8 mouse cellular contexts compared by ENCODE assay signal in genomic region chr6:136809077-136809476, GRCm38 (mm10). TPM values are rescaled to one million over a fixed set of nuclear protein-coding genes. Genes with fewer than 3 reads are reported as not detected.
A peak's percentile ranks its signal among the peaks of the same experiment; 100 is the strongest.
DNase-seq lines count a peak whose midpoint lies in the region; ATAC-seq and TF ChIP-seq lines count a peak whose summit lies in the region.

No protein-coding gene starts in this region.

- intact Hi-C loops in gastrocnemius, adult 2 months (cut with DNase I) = loop anchor here (10.0 kb wide), 1 partner anchor 264 kb away; no protein-coding TSS in a partner anchor

- peak overlapping the region; percentile 90 for H3K27ac ChIP-seq in gastrocnemius, adult 2 months
- H3K27ac ChIP-seq in forebrain, embryonic 16.5 days (ENCODE audit: low read length) = no peak overlapping the region
- H3K27ac ChIP-seq in intestine, embryonic 16.5 days (ENCODE audit: low read length) = peak overlapping the region; percentile 87
- H3K27ac ChIP-seq in lung, embryonic 15.5 days = peak overlapping the region; percentile 100

- TF ChIP-seq CTCF in gastrocnemius, adult 2 months (IDR thresholded peaks at IDR 0.05) = no peak

- DNase-seq in gastrocnemius, adult 2 months = peak; percentile 52
- DNase-seq in gastrocnemius, postnatal 10 days = no peak
- peak; percentile 45 to 46 for DNase-seq in adrenal gland, adult 18-20 months (ENCODE audit: low spot score in 2 of 2)
- peak; percentile 53 for DNase-seq in skeletal muscle tissue, adult 2 months (ENCODE audit: low read depth, low spot score)
- no peak for DNase-seq in left cerebral cortex, adult 11 months (ENCODE audit: low spot score)

- H3K36me3 ChIP-seq in forebrain, embryonic 16.5 days (ENCODE audit: control insufficient read depth, insufficient read depth) = peaks cover 15% of the 10 kb centered on the region
- H3K36me3 ChIP-seq in intestine, embryonic 16.5 days (ENCODE audit: control insufficient read depth, insufficient read depth, low read length) = peaks cover 12% of the 10 kb centered on the region
- H3K36me3 ChIP-seq in lung, embryonic 15.5 days = peaks cover 25% of the 10 kb centered on the region

- ATAC-seq in forebrain, embryonic 16.5 days = no peak
- 0 out of 2 replicates have a peak, but pooled peaks have one; percentile 9 for ATAC-seq in intestine, embryonic 16.5 days
- ATAC-seq in lung, embryonic 15.5 days (ENCODE audit: borderline replicate concordance, extremely low read depth, low FRiP score, low TSS enrichment) = no peak

- H3K4me1 ChIP-seq in forebrain, embryonic 16.5 days (replicated peaks; ENCODE audit: control insufficient read depth, insufficient read depth, low read length) = peaks cover 24% of the 10 kb centered on the region
- peaks cover 25% of the 10 kb centered on the region for H3K4me1 ChIP-seq in intestine, embryonic 16.5 days (ENCODE audit: control insufficient read depth, insufficient read depth, low read length)
- H3K4me1 ChIP-seq in lung, embryonic 15.5 days = peaks cover 27% of the 10 kb centered on the region

- no peaks in the 10 kb centered on the region for H3K27me3 ChIP-seq in forebrain, embryonic 16.5 days (replicated peaks; ENCODE audit: control insufficient read depth, insufficient read depth, low read length)
- no peaks in the 10 kb centered on the region for H3K27me3 ChIP-seq in intestine, embryonic 16.5 days (replicated peaks; ENCODE audit: control insufficient read depth, insufficient read depth, low read length)
- H3K27me3 ChIP-seq in lung, embryonic 15.5 days = no peaks in the 10 kb centered on the region

- H3K4me2 ChIP-seq in forebrain, embryonic 16.5 days (ENCODE audit: low read length) = peak overlapping the region; percentile 98
- peak overlapping the region; percentile 87 for H3K4me2 ChIP-seq in intestine, embryonic 16.5 days (ENCODE audit: low read depth, low read length)
- H3K4me2 ChIP-seq in lung, embryonic 15.5 days = peak overlapping the region; percentile 92

- H3K9me3 ChIP-seq in forebrain, embryonic 16.5 days (ENCODE audit: control insufficient read depth, low read length) = no peaks in the 10 kb centered on the region
- no peaks in the 10 kb centered on the region for H3K9me3 ChIP-seq in intestine, embryonic 16.5 days (ENCODE audit: control insufficient read depth, low read length)
- H3K9me3 ChIP-seq in lung, embryonic 15.5 days = no peaks in the 10 kb centered on the region

- H3K9ac ChIP-seq in forebrain, embryonic 16.5 days (replicated peaks; ENCODE audit: low read depth, low read length) = peak overlapping the region; percentile 74
- H3K9ac ChIP-seq in intestine, embryonic 16.5 days (ENCODE audit: low read depth, low read length) = peak overlapping the region; percentile 84
- H3K9ac ChIP-seq in lung, embryonic 15.5 days = peak overlapping the region; percentile 71

- H3K4me3 ChIP-seq in gastrocnemius, adult 2 months = peak overlapping the region; percentile 93
- H3K4me3 ChIP-seq in forebrain, embryonic 16.5 days (replicated peaks; ENCODE audit: low read length) = peak overlapping the region; percentile 64
- H3K4me3 ChIP-seq in intestine, embryonic 16.5 days (ENCODE audit: low read length) = peak overlapping the region; percentile 86
- peak overlapping the region; percentile 89 for H3K4me3 ChIP-seq in lung, embryonic 15.5 days

- 41% methylated on average over 14 of the region's 14 CpGs for WGBS in forebrain, embryonic 16.5 days
- 24% methylated on average over 14 of the region's 14 CpGs for WGBS in intestine, embryonic 16.5 days
- WGBS in lung, embryonic 15.5 days = 14% methylated on average over 14 of the region's 14 CpGs

RNA-seq across cellular contexts. Expression of gene H2afj, which starts 1.0 kb away (rescaled TPM):
- total RNA-seq in gastrocnemius, adult 2 months (2021) = 10 to 100 TPM; 12.4 to 13.8 TPM
- total RNA-seq in gastrocnemius, postnatal 10 days (2021) = 10 to 100 TPM; 16.3 to 17.6 TPM
- 100 to 1,000 TPM; 104 to 207 TPM for total RNA-seq in adrenal gland, adult 18-20 months (2021)
- 107 and 113 TPM in 2 replicates for polyA plus RNA-seq in forebrain, embryonic 16.5 days (2015; fragmentation: Nextera tagmentation; extraction: Ambion mirVana)
- polyA plus RNA-seq in intestine, embryonic 16.5 days (2015; fragmentation: Nextera tagmentation; extraction: Ambion mirVana) = 217 and 222 TPM in 2 replicates
- 121 and 124 TPM in 2 replicates for polyA plus RNA-seq in lung, embryonic 15.5 days (2015; fragmentation: Nextera tagmentation; extraction: Ambion mirVana)

RNA-seq across cellular contexts. Expression of gene Hist4h4, which starts 4.9 kb away (rescaled TPM):
- 1 to 10 TPM; 4.2 to 4.5 TPM for total RNA-seq in gastrocnemius, adult 2 months (2021)
- 10 to 100 TPM; 19.9 to 21.8 TPM for total RNA-seq in gastrocnemius, postnatal 10 days (2021)
- 1 to 10 TPM; 8.6 to 8.9 TPM for total RNA-seq in adrenal gland, adult 18-20 months (2021)
- 0.62 and 0.81 TPM in 2 replicates for polyA plus RNA-seq in forebrain, embryonic 16.5 days (2015; fragmentation: Nextera tagmentation; extraction: Ambion mirVana)
- 0.40 and 0.49 TPM in 2 replicates for polyA plus RNA-seq in intestine, embryonic 16.5 days (2015; fragmentation: Nextera tagmentation; extraction: Ambion mirVana)
- 0.81 and 0.89 TPM in 2 replicates for polyA plus RNA-seq in lung, embryonic 15.5 days (2015; fragmentation: Nextera tagmentation; extraction: Ambion mirVana)

RNA-seq across cellular contexts. Expression of gene BC049715, which starts 18.3 kb away (rescaled TPM):
- total RNA-seq in gastrocnemius, adult 2 months (2021) = under 1 TPM in 1 of 2 experiments, not detected in 1; 0.28 TPM
- total RNA-seq in gastrocnemius, postnatal 10 days (2021) = under 1 TPM; 0.38 to 0.65 TPM
- total RNA-seq in adrenal gland, adult 18-20 months (2021) = 1 to 10 TPM in 1 of 2 experiments, under 1 TPM in 1; 0.45 to 1.0 TPM
- 1.0 and 1.4 TPM in 2 replicates for polyA plus RNA-seq in forebrain, embryonic 16.5 days (2015; fragmentation: Nextera tagmentation; extraction: Ambion mirVana)
- 0.65 and 0.93 TPM in 2 replicates for polyA plus RNA-seq in intestine, embryonic 16.5 days (2015; fragmentation: Nextera tagmentation; extraction: Ambion mirVana)
- polyA plus RNA-seq in lung, embryonic 15.5 days (2015; fragmentation: Nextera tagmentation; extraction: Ambion mirVana) = 2.0 and 2.1 TPM in 2 replicates

RNA-seq across cellular contexts. Expression of gene Wbp11, which starts 19.0 kb away (rescaled TPM):
- 10 to 100 TPM; 48.4 to 54.7 TPM for total RNA-seq in gastrocnemius, adult 2 months (2021)
- total RNA-seq in gastrocnemius, postnatal 10 days (2021) = 10 to 100 TPM; 64.9 to 69.1 TPM
- total RNA-seq in adrenal gland, adult 18-20 months (2021) = 10 to 100 TPM; 72.0 to 77.7 TPM
- polyA plus RNA-seq in forebrain, embryonic 16.5 days (2015; fragmentation: Nextera tagmentation; extraction: Ambion mirVana) = 79.2 and 82.3 TPM in 2 replicates
- 82.1 and 82.3 TPM in 2 replicates for polyA plus RNA-seq in intestine, embryonic 16.5 days (2015; fragmentation: Nextera tagmentation; extraction: Ambion mirVana)
- 97.8 and 101 TPM in 2 replicates for polyA plus RNA-seq in lung, embryonic 15.5 days (2015; fragmentation: Nextera tagmentation; extraction: Ambion mirVana)

RNA-seq across cellular contexts. Expression of gene Smco3, which starts 26.2 kb away (rescaled TPM):
- total RNA-seq in gastrocnemius, adult 2 months (2021) = not detected
- 1 to 10 TPM in 1 of 2 experiments, under 1 TPM in 1; 0.77 to 1.7 TPM for total RNA-seq in gastrocnemius, postnatal 10 days (2021)
- total RNA-seq in adrenal gland, adult 18-20 months (2021) = under 1 TPM; 0.23 to 0.32 TPM
- polyA plus RNA-seq in forebrain, embryonic 16.5 days (2015; fragmentation: Nextera tagmentation; extraction: Ambion mirVana) = 0.54 and 0.91 TPM in 2 replicates
- 2.4 and 2.6 TPM in 2 replicates for polyA plus RNA-seq in intestine, embryonic 16.5 days (2015; fragmentation: Nextera tagmentation; extraction: Ambion mirVana)
- 2.5 and 2.9 TPM in 2 replicates for polyA plus RNA-seq in lung, embryonic 15.5 days (2015; fragmentation: Nextera tagmentation; extraction: Ambion mirVana)

Comparison
In these comparisons a context has a peak if more than half of its experiments do, and no peak if none do; other contexts are left out.
1. DNase-seq: peak in gastrocnemius, adult 2 months (single experiment), adrenal gland, adult 18-20 months (2 of 2) and skeletal muscle tissue, adult 2 months (single experiment); none in gastrocnemius, postnatal 10 days (single experiment) and left cerebral cortex, adult 11 months (single experiment).
2. RNA of gene H2afj, which starts 1.0 kb away (total RNA-seq): 104 to 207 TPM in adrenal gland, adult 18-20 months; 16.3 to 17.6 TPM in gastrocnemius, postnatal 10 days and 12.4 to 13.8 TPM in gastrocnemius, adult 2 months; every median in the first group is over 4 times any median in the second.
3. Peak in every context shown above with its lines, with median percentiles within 50 percentile points of each other: H3K4me3 ChIP-seq, H3K4me2 ChIP-seq and H3K9ac ChIP-seq.